Mouse (Mus musculus) heart, postnatal 14 days (tissue): ENCODE results near the gene Vgll4. TPM values are rescaled to one million over a fixed set of nuclear protein-coding genes. Genes with fewer than 3 reads are reported as not detected.

Source experiments
- DNase-seq, 2 experiments: peaks; one replicate each; pipeline ENCODE4 v3.0.0; 2021 to 2022
- intact Hi-C: fragments of 180-260 bp; cut with DNase I; formaldehyde crosslinking; loops from one replicate; pipeline ENCODE4 v1.15.1; 2025
- total RNA-seq, 2 experiments: library from RNA; stranded (reverse); gene quantifications; 2 replicates each; pipeline ENCODE4 v1.2.3; 2021

Vgll4 gene
- total RNA-seq, 2 experiments from 2014 or later, result 28.4 to 29.5 TPM

- DNase-seq, result peak; percentile 22 to 26
- intact Hi-C loops, result no loop called here
These were observed 7.2 kb upstream of the Vgll4 start for GRCm38 (mm10) chr6:114976915-114977419.

DNA sequence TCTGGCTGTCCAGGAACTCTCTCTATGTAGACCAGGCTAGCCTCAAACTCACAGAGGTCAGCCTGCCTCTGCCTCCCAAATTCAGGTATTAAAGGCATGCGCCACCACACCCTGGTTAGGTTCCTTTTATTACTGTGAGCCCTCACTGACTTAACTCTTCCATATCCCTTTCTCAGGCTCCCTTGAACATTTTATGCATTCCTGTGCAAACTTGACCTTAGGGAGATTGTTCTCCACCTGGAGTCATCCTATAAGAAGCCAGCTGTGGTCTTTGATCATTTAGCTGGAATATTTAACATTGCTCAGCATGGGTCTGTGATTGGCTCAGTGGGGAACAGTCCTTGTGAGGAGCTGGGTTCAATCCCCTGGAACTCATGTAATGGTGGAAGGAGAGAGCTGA, 4.5 kb upstream of the Vgll4 start:
- intact Hi-C loops, result no loop called here
- no peak for DNase-seq

- intact Hi-C loops, result no loop called here
- DNase-seq, result no peak
These were observed 3.2 kb upstream of the Vgll4 start for GRCm38 (mm10) chr6:114972988-114973387.

- intact Hi-C loops, result no loop called here
- DNase-seq, result no peak
These were observed 1.1 kb upstream of the Vgll4 start for GRCm38 (mm10) chr6:114970895-114971294.

GRCm38 (mm10) chr6:114970386-114970785, 592 bp upstream of the Vgll4 start:
- no peak for DNase-seq
- intact Hi-C loops, result no loop called here

- DNase-seq, result peak; percentile 67 to 77
- intact Hi-C loops, result no loop called here
These were observed 1.2 kb downstream of the Vgll4 start for GRCm38 (mm10) chr6:114968361-114969212.

DNA sequence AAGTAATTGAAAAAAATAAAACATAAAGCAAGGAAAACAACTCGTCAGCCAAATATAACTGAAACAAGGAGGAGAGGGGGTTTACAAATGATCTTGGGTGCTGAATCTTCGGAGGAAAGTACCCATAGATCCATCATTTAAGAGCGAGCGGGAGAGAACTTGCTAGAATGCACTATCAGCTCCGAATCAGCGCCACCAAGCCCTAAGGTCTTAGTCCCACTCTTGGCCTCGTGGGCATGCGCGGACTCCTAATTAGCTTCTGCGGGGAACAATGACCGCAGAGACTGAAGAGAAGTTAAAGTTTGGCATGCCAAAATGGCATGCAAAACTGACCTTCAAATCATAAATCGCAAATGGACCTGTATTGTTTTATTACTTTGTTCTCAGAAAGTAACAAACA, 2.2 kb downstream of the Vgll4 start:
- DNase-seq, result no peak
- intact Hi-C loops, result no loop called here

DNA sequence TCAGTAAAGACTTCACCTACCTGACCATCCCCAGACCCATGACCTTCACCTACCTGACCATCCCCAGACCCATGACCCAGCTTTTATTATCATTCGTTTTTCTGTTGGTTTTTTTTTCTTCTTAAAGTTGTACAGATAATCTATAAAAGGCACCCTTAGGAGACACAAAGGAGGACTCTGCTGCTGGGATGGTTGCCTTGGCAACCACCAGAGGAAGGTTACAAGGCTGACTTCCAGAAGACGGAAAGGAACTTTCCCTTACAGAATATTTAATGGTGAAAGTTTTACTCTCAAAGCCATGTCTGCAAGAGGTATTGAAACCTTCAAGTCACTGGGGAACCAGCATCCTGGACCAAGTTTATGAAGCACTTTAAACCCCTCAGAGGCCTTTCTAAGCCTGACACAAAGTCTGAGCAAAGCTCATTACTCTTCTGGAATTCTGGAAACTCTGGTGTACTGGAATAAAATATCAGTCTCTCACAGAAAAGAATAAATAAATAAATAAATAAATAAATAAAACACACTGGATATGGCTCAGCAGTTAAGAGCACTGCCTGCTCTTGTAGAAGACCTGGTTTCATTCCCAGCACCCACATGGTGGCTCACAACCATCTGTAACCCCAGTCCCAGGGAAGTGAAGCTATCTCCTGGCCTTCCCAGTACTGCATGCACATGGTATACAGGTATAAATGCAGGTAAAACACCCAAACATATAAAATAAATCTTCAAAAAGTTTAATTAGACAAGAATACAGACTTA, 3.2 kb downstream of the Vgll4 start:
- no peak for DNase-seq
- intact Hi-C loops, result no loop called here

DNA sequence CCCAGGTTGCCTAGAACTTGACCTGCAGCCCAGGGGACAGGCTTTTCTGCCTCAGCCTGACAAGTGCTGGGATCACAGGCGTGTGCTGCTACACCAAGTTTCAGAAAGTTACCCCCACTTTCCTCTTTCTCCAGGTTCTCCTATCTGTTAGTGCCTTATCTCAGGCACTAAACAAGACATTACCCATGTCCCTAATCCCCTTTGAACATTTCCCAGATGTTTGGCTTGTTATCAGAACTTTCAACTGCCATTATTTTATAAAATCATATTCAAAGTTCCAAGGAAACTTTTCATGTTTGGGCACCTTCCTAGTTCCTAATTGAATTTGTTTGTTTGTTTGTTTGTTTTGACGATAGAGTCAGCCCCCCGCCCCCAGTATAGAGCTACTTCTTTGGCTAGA, 4.0 kb downstream of the Vgll4 start:
- intact Hi-C loops, result no loop called here
- DNase-seq, result no peak

DNA sequence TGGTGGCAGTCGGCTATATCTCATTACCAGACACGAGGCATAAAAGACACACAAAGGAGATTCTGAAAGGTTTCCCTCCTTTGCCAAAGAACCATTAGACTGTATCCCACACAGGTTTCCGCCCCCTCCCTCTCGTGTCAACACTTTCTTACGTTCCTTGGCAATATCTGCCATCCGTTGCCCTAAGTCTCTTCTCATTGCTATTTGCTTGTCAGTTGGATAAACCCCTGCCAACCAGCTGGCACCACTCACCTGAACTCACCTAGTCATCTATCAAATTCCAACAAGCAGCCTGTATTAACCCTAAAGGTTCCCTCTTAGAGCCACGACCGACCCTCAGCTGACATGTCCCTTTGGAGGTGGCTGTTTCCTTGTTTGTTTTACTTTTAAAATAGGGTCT, 4.4 kb downstream of the Vgll4 start:
- intact Hi-C loops, result no loop called here
- no peak for DNase-seq

GRCm38 (mm10) chr6:114964235-114964634, 5.6 kb downstream of the Vgll4 start:
- DNase-seq, result no peak
- intact Hi-C loops, result no loop called here

- no peak for DNase-seq
- intact Hi-C loops, result no loop called here
These were observed 6.2 kb downstream of the Vgll4 start for GRCm38 (mm10) chr6:114963636-114964035.

DNA sequence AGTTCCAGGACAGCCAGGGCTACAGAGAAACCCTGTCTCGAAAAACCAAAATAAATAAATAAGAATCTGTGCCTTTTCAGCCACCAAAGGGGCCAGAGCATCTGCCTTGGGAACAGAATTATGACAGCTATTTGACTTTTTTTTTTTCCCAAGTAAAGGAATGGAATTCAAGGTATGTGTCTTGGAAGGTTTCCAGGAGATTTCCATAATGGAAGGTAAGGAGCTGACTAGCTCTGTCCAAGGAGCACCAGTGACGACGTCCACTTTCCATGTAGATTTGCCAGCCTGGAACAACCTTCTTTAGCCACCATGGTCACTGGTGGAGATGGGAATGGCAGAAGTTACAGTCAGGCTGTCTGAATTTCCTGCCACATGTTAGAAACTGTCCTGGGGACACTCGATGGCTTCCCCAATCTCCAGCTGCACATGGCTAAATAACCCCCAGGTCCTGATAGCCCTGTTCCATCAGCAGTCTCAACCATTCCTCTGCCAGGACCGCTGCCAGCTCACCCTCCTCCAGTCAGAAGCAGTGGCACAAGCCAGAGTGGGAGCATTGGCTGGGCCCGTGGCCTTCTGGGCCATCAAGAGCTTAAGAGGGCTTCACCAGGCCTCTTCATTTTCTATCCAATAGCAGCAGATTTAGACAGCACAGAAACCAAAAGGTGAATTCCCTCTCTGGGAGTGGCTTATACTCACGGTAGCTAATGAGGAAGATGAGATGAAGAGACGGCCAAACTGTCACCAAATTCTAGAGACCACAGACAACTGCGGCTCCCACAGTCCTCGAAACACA, 8.3 kb downstream of the Vgll4 start:
- no peak for DNase-seq
- intact Hi-C loops, result no loop called here

GRCm38 (mm10) chr6:114959012-114959398, 10.8 kb downstream of the Vgll4 start:
- intact Hi-C loops, result no loop called here
- no peak for DNase-seq

DNA sequence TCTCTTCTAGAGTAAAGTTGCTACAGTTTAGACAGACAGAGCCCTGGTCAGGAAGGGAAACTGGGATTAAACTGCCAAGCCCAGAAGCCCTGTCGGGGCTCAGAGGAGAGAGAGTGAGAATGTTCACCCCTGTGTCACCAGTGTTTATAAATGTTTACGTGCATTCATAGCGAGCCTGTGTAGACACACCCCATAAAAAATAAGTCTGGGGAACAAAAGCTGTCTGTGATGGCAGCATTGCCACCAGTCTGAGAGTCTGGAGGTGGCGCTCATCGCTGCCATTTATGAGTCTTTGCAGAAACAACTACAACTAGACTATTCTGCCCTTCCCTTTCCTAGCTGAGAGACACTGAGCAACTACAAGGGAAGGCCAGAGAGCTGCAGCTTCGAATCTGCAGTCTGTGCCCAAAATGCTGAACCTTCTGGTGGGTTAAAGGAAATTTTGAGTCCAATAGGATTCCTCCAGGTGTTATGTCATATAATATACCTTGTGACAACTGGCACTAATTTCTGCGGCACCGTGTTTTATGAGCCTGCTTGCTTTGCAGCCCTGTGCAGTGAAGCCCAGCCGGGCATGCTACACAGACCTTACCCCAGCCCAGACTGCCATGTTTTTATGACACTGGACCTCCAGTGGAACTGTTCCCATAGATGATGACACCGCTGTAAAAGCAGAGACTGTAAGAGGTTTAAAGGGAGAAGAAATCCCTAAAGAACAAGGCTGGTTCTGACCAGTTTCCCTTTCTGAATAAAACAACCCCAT, 11.4 kb downstream of the Vgll4 start:
- no peak for DNase-seq
- intact Hi-C loops, result no loop called here

GRCm38 (mm10) chr6:114957756-114958155, 12.0 kb downstream of the Vgll4 start:
- intact Hi-C loops, result no loop called here
- DNase-seq, result no peak

- DNase-seq, result no peak
- intact Hi-C loops, result no loop called here
These were observed 15.3 kb downstream of the Vgll4 start for GRCm38 (mm10) chr6:114954496-114954895.

- intact Hi-C loops, result no loop called here
- no peak for DNase-seq
These were observed 16.2 kb downstream of the Vgll4 start for GRCm38 (mm10) chr6:114953601-114954000.

DNA sequence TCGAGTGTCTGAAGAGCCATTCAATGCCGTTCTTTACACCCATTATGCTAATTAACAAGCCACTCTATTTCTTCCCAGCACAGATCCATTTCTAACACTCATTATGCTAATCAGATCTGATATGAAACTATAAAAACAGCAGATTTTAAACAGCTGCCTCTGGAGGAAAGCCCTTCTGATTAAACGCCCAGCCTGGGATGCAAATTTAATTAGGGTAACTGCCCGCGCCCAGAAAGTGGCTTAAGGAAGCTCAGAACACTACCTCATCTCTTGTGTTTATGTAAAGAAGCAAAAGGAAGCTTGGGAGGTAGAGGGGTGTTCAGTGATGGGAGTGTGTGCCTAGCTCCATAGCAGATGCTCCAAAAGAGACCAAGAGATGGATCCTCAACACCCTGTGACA, 17.4 kb downstream of the Vgll4 start:
- intact Hi-C loops, result no loop called here
- no peak for DNase-seq
